Mouse (Mus musculus) urinary bladder, postnatal 14 days (tissue): ENCODE data around the gene Retreg1.
A peak's percentile ranks its signal among the peaks of the same experiment; 100 is the strongest.

Source experiments
- DNase-seq: peaks from one replicate; pipeline ENCODE4 v3.0.0; 2021; ENCODE audit warnings: low spot score

Gene Retreg1

GRCm38 (mm10) chr15:25880192-25880591, 37.2 kb downstream of the Retreg1 start:
- DNase-seq, result no peak

GRCm38 (mm10) chr15:25882002-25882401, 39.0 kb downstream of the Retreg1 start:
- DNase-seq, result no peak

- DNase-seq, result no peak
Observed at GRCm38 (mm10) chr15:25884416-25884958, 41.5 kb downstream of the Retreg1 start.

- peak; percentile 53 for DNase-seq
Observed at GRCm38 (mm10) chr15:25886581-25887011, 43.6 kb downstream of the Retreg1 start.

- no peak for DNase-seq
Observed at GRCm38 (mm10) chr15:25889927-25890326, 46.9 kb downstream of the Retreg1 start.

- DNase-seq, result no peak
Observed at GRCm38 (mm10) chr15:25891556-25891955, 48.6 kb downstream of the Retreg1 start.

GRCm38 (mm10) chr15:25893327-25893726, 50.3 kb downstream of the Retreg1 start:
- DNase-seq, result no peak

- no peak for DNase-seq
Observed at GRCm38 (mm10) chr15:25896783-25897182, 53.8 kb downstream of the Retreg1 start.

- DNase-seq, result no peak
Observed at GRCm38 (mm10) chr15:25897617-25898016, 54.6 kb downstream of the Retreg1 start.

- no peak for DNase-seq
Observed at GRCm38 (mm10) chr15:25899021-25899420, 56.0 kb downstream of the Retreg1 start.

- peak; percentile 84 for DNase-seq
Observed at GRCm38 (mm10) chr15:25900540-25900939, 57.6 kb downstream of the Retreg1 start.

- no peak for DNase-seq
Observed at GRCm38 (mm10) chr15:25902931-25903615, 60.1 kb downstream of the Retreg1 start.

- DNase-seq, result no peak
Observed at GRCm38 (mm10) chr15:25904435-25905021, 61.5 kb downstream of the Retreg1 start.

- no peak for DNase-seq
Observed at GRCm38 (mm10) chr15:25909783-25910494, 67.0 kb downstream of the Retreg1 start.

- DNase-seq, result no peak
Observed at GRCm38 (mm10) chr15:25910495-25910865, 67.5 kb downstream of the Retreg1 start.

GRCm38 (mm10) chr15:25910924-25911323, 67.9 kb downstream of the Retreg1 start:
- DNase-seq, result no peak

GRCm38 (mm10) chr15:25912911-25913310, 69.9 kb downstream of the Retreg1 start:
- no peak for DNase-seq

GRCm38 (mm10) chr15:25913659-25914058, 70.7 kb downstream of the Retreg1 start:
- DNase-seq, result no peak

GRCm38 (mm10) chr15:25914160-25914559, 71.2 kb downstream of the Retreg1 start:
- DNase-seq, result no peak

- peak; percentile 31 for DNase-seq
Observed at GRCm38 (mm10) chr15:25915013-25915412, 72.0 kb downstream of the Retreg1 start.

GRCm38 (mm10) chr15:25915574-25916205, 72.7 kb downstream of the Retreg1 start:
- DNase-seq, result no peak

- DNase-seq, result no peak
Observed at GRCm38 (mm10) chr15:25916252-25916651, 73.3 kb downstream of the Retreg1 start.
